Mouse (Mus musculus) MEL (cell line): ENCODE data around the gene Cdca4.

ENCODE experiments used
- CHD1 ChIP-seq: IDR thresholded peaks from 2 replicates; pipeline ENCODE4 v1.6.1; 2012; ENCODE audit warnings: low read depth, mild to moderate bottlenecking, inconsistent platforms, low read length, improper control_type of control experiment
- CTCF ChIP-seq, 3 experiments: IDR thresholded peaks in 2 of 3; conservative IDR thresholded peaks in 1 of 3; 2 replicates each; pipeline ENCODE4 v1.5.1; 2011 to 2012; ENCODE audit warnings: low read length in 3 of 3, low read depth in 2 of 3, mild to moderate bottlenecking in 2 of 3, improper control_type of control experiment in 1 of 3, inconsistent platforms in 1 of 3, mixed read lengths in 1 of 3, moderate library complexity in 1 of 3; ENCODE audit not compliant: control insufficient read depth in 1 of 3, insufficient read depth in 1 of 3, poor library complexity in 1 of 3, severe bottlenecking in 1 of 3
- EP300 ChIP-seq, 2 experiments: IDR thresholded peaks; 2 replicates each; pipeline ENCODE4 v1.6.1; 2011; ENCODE audit warnings: improper control_type of control experiment in 2 of 2, low read length in 2 of 2, low read depth in 1 of 2, mild to moderate bottlenecking in 1 of 2
- JUND ChIP-seq: IDR thresholded peaks from 2 replicates; pipeline ENCODE4 v1.6.1; 2011; ENCODE audit warnings: low read depth, mild to moderate bottlenecking, improper control_type of control experiment, low read length
- MEF2A ChIP-seq: IDR thresholded peaks from 2 replicates; pipeline ENCODE4 v1.6.1; 2014; ENCODE audit warnings: low read depth, mild to moderate bottlenecking, inconsistent platforms, low read length, improper control_type of control experiment; ENCODE audit not compliant: poor library complexity, insufficient replicate concordance, severe bottlenecking; ENCODE audit errors: extremely low read depth
- MYB ChIP-seq: IDR thresholded peaks from 2 replicates; pipeline ENCODE4 v1.6.1; 2011; ENCODE audit warnings: mild to moderate bottlenecking, low read depth, low read length, improper control_type of control experiment
- NELFE ChIP-seq: IDR thresholded peaks from 2 replicates; pipeline ENCODE4 v1.6.1; 2011; ENCODE audit warnings: low read depth, low read length, improper control_type of control experiment
- NRF1 ChIP-seq: IDR thresholded peaks from 2 replicates; pipeline ENCODE4 v1.6.1; 2014; ENCODE audit warnings: low read depth, mild to moderate bottlenecking, inconsistent platforms, low read length, improper control_type of control experiment, moderate library complexity; ENCODE audit not compliant: poor library complexity, insufficient read depth, severe bottlenecking
- POLR2A ChIP-seq, 2 experiments: IDR thresholded peaks; 2 replicates each; pipeline ENCODE4 v1.6.1; 2011 to 2012; ENCODE audit warnings: low read length in 2 of 2, mild to moderate bottlenecking in 2 of 2, control low read depth in 1 of 2, improper control_type of control experiment in 1 of 2, low read depth in 1 of 2, moderate library complexity in 1 of 2; ENCODE audit not compliant: control insufficient read depth in 1 of 2, insufficient read depth in 1 of 2, poor library complexity in 1 of 2
- SMC3 ChIP-seq: IDR thresholded peaks from 2 replicates; pipeline ENCODE4 v1.6.1; 2011; ENCODE audit warnings: low read depth, low read length, improper control_type of control experiment
- TAL1 ChIP-seq: IDR thresholded peaks from 2 replicates; pipeline ENCODE4 v1.6.1; 2012; ENCODE audit warnings: mild to moderate bottlenecking, inconsistent platforms, low read length, moderate library complexity, mixed read lengths

DNA sequence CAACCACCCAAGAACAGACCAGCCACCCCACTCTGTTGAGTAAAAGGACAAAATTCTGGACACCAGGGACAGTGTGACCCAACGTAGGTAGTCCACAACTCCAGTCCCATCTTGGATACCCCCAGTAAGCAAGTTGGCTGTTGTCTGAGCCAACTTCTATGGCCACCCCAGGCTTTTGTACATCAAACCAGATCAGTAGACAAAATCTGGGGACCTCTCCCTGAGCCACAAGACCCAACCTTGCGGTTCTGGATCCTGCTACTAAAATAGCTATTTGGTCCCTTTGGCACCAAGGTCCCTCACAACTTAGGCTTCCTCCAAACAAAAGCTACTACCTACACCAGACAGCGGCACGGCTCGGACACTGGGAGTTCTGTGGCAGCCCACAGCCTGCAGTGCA is 34.2 kb downstream of the Cdca4 start:
- TF ChIP-seq POLR2A (IDR thresholded peaks at IDR 0.05; ENCODE audit: control insufficient read depth in 1 of 2, insufficient read depth in 1 of 2, low read depth in 1 of 2, low read length in 2 of 2, poor library complexity in 1 of 2) (no peak), NRF1 (no peak), NELFE (no peak), CTCF (IDR thresholded peaks at IDR 0.05 in 2 of 3, conservative IDR thresholded peaks at IDR 0.05 in 1 of 3; ENCODE audit: control insufficient read depth in 1 of 3, insufficient read depth in 1 of 3, low read depth in 2 of 3, low read length in 3 of 3, poor library complexity in 1 of 3, severe bottlenecking in 1 of 3) (no peak), EP300 (IDR thresholded peaks at IDR 0.05; ENCODE audit: low read depth in 1 of 2, low read length in 2 of 2) (no peak), TAL1 (no peak), JUND (no peak), MYB (no peak), SMC3 (no peak), MEF2A (no peak), CHD1 (no peak)
